Mouse (Mus musculus) heart, postnatal 25 days (tissue): Measurements from ENCODE around the gene Nop2. TPM values are rescaled to one million over a fixed set of nuclear protein-coding genes. Genes with fewer than 3 reads are reported as not detected.

Source experiments
- DNase-seq: peaks from one replicate; pipeline ENCODE4 v3.0.0; 2022; ENCODE audit warnings: low spot score
- intact Hi-C: fragments of 180-260 bp; cut with DNase I; formaldehyde crosslinking; loops from one replicate; pipeline ENCODE4 v1.15.1; 2025
- microRNA-seq: library from miRNA; unstranded; fragments of <30 nt; microRNA quantifications from one replicate; pipeline ENCODE4 v1.2.0, GENCODE M21; 2022
- total RNA-seq, 2 experiments: library from RNA; stranded (reverse); gene quantifications; 2 replicates each; pipeline ENCODE4 v1.2.3; 2021

Nop2 gene
- total RNA-seq, 2 experiments from 2014 or later, result 19.4 to 20.0 TPM

- intact Hi-C loops, result loop anchor here (2.0 kb wide), 1 partner anchor 21 kb away; the partner anchor contains the start of gene Vamp1
- no peak for DNase-seq
Observed at GRCm38 (mm10) chr6:125193390-125193789, 61.7 kb downstream of the Nop2 start.

Small RNAs within 50 kb of the gene (microRNA-seq; reads per million reads assigned to microRNA genes)
- 0.83 reads per million for gene Mir7045

Other genes with a start within 250 kb of the Nop2 start
- gene Cd4, start 243.7 kb upstream of the Nop2 start, total RNA-seq, result 1 to 10 TPM in 1 of 2 experiments, under 1 TPM in 1; 0.73 to 1.3 TPM
- gene Lag3, start 220.2 kb upstream of the Nop2 start, total RNA-seq, result under 1 TPM; 0.34 to 0.83 TPM
- 100 to 1,000 TPM; 235 to 245 TPM for gene Ptms, start 211.8 kb upstream of the Nop2 start, total RNA-seq
- 100 to 1,000 TPM; 205 to 207 TPM for gene Mlf2, start 200.5 kb upstream of the Nop2 start, total RNA-seq
- gene Cops7a, start 166.4 kb upstream of the Nop2 start, total RNA-seq, result 10 to 100 TPM; 85.8 to 88.6 TPM
- 1 to 10 TPM in 1 of 2 experiments, under 1 TPM in 1; 0.49 to 1.1 TPM for gene Pianp, start 135.2 kb upstream of the Nop2 start, total RNA-seq
- 10 to 100 TPM; 19.2 to 22.0 TPM for gene Zfp384, start 122.8 kb upstream of the Nop2 start, total RNA-seq
- gene Ing4, start 92.1 kb upstream of the Nop2 start, total RNA-seq, result 10 to 100 TPM; 35.0 to 35.6 TPM
- gene Acrbp, start 82.2 kb upstream of the Nop2 start, total RNA-seq, result 1 to 10 TPM; 2.5 to 4.1 TPM
- not detected for gene Lpar5, start 64.0 kb upstream of the Nop2 start, total RNA-seq
- 100 to 1,000 TPM; 111 to 116 TPM for gene Chd4, start 35.9 kb upstream of the Nop2 start, total RNA-seq
- gene Iffo1, start 13.3 kb downstream of the Nop2 start, total RNA-seq, result 10 to 100 TPM in 1 of 2 experiments, 1 to 10 TPM in 1; 7.1 to 12.0 TPM
- 1,000 to 10,000 TPM; 4,843 to 4,911 TPM for gene Gapdh, start 34.6 kb downstream of the Nop2 start, total RNA-seq
- 10 to 100 TPM; 21.9 to 26.8 TPM for gene Ncapd2, start 59.8 kb downstream of the Nop2 start, total RNA-seq
- gene Mrpl51, start 59.9 kb downstream of the Nop2 start, total RNA-seq, result 100 to 1,000 TPM; 308 to 324 TPM
- gene Vamp1, start 83.6 kb downstream of the Nop2 start, total RNA-seq, result 1 to 10 TPM; 6.2 to 6.3 TPM
- gene Tapbpl, start 100.0 kb downstream of the Nop2 start, total RNA-seq, result 1 to 10 TPM; 4.1 to 5.0 TPM
- gene Cd27, start 105.1 kb downstream of the Nop2 start, total RNA-seq, result under 1 TPM; 0.16 to 0.36 TPM
- gene Tuba3a, start 154.1 kb downstream of the Nop2 start, total RNA-seq, result not detected
- gene Ltbr, start 182.0 kb downstream of the Nop2 start, total RNA-seq, result 10 to 100 TPM; 27.4 to 31.8 TPM
- under 1 TPM; 0.70 TPM for gene Scnn1a, start 188.8 kb downstream of the Nop2 start, total RNA-seq
- gene Tnfrsf1a, start 217.5 kb downstream of the Nop2 start, total RNA-seq, result 10 to 100 TPM; 53.2 to 60.8 TPM
- not detected for gene Plekhg6, start 248.9 kb downstream of the Nop2 start, total RNA-seq